Mouse (Mus musculus) erythroid progenitor cell, adult 5-6 weeks (primary cell): Measurements from ENCODE around the gene Ermard. TPM values are rescaled to one million over a fixed set of nuclear protein-coding genes. Genes with fewer than 3 reads are reported as not detected.
"Not testable (repeated sequence)": the region's sequence is repeated elsewhere in the genome, so short reads cannot be mapped to it uniquely, and the experiment has no call there.

Experiments
- ATAC-seq: replicated peaks from 2 replicates; pipeline ENCODE4 v1.8.0; 2016; ENCODE audit warnings: moderate number of reproducible peaks, mild to moderate bottlenecking, moderate TSS enrichment, inconsistent platforms; ENCODE audit not compliant: poor library complexity, low FRiP score, severe bottlenecking
- total RNA-seq, 2 experiments: library from RNA; stranded (forward) in 1 of 2; stranded (reverse) in 1 of 2; fragments of 150-400 nt in 1 of 2; fragments of 186-747, 209-891 nt in 1 of 2; gene quantifications; 2 replicates each; pipeline versions ENCODE4 v1.2.3 to v1.2.4; 2015 to 2017; ENCODE audit warnings: low replicate concordance in 2 of 2

The Ermard gene
- 90.5 and 91.5 TPM in 2 replicates for total RNA-seq (2015; ENCODE audit: low replicate concordance)
- total RNA-seq (2017; ENCODE audit: low replicate concordance), result 43.6 and 72.8 TPM in 2 replicates

DNA sequence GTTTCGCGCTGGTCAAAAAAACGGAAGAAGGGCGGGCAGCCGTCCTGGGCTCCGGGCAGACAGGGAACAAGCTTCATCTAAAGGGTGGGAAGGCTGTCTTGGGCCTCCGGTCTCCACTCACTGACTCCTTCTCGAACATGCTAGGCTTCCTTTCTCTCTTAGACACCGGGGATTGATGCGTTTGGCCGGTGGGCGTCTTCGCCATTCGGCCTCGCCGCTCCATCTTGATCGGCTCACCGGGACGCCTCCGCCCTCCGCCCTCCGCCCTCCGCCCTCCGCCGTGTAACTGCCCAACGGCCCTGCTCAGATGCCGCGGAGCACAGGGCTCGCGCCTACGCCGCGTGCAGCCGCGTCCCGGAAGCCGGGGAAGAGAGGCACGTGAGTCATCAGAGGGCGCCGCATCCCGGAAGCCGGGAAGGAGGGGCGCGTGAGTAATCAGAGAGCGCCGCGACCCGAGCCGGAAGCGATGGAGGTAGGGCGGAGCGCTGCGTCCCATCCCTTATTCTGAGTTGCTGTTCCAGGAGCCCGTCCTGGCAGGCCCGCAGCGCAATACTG lies at the start of gene Ermard, which contains the start of the genes Tcte3 and Gm3448:
Ermard (plus strand) TSS at position 34 of the 555 bp plus-strand sequence.
Tcte3 (minus strand) TSS at position 314 of the 555 bp plus-strand sequence.
Gm3448 (minus strand) TSS at position 363 of the 555 bp plus-strand sequence.
- ATAC-seq, result peak; percentile 93

DNA sequence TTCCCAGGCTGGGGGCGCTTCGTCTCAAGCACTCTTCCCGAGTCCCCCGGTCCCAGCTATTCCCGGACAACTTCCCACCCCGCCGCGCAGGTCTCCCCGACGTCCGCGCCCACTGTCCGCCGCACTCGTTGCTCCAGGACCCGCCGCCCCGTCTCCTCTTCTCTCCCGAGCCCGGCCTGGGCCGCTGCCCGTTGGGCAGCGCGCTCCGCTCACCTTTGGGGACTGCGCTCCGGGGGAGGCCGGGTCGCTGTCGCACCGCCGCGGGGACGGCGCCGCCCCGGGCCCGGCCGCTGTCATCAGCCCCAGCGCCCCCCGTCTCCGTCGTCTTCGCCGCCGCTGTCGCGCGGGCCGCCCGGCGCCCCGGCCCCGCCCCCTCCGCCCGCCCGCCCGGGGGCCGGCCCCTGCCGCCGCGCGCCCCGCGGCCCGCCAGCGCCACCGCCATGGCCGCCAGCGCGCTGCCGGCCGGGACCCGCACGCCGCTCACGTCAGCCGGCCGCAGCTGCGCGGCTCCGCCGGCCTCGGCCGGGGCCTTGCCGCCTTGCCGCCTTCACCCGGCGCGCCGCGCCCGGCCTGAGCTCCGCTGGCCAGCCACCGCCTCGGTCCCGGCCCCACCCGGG lies 48.4 kb upstream of the Ermard start:
- peak; percentile 49 for ATAC-seq

GRCm38 (mm10) chr17:14993139-14993832 lies 47.7 kb upstream of the Ermard start:
- peak; percentile 28; the same call in 1 of the 2 replicates for ATAC-seq

- peak; percentile 55 for ATAC-seq
These were observed 46.9 kb upstream of the Ermard start for GRCm38 (mm10) chr17:14994140-14994539.

DNA sequence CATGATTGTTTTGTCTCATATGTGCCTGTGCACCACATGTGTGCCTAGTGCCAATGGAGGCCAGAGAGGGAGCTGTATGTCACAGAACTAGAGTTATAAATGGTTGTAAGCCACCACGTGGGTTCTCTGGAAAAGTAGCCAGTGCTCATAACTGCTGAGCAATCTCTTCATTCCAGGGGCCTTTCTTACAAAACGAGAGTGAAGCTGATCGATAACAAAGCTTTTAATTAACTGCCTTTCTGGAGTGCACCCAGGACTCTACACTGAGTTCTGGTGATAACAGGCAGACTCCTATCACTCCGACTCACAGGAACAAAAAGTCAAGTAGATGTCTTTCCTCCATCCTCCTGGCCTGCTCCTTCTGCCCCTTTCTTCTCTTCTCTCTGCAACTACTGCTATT lies 41.0 kb upstream of the Ermard start:
- ATAC-seq, result peak; percentile 67

DNA sequence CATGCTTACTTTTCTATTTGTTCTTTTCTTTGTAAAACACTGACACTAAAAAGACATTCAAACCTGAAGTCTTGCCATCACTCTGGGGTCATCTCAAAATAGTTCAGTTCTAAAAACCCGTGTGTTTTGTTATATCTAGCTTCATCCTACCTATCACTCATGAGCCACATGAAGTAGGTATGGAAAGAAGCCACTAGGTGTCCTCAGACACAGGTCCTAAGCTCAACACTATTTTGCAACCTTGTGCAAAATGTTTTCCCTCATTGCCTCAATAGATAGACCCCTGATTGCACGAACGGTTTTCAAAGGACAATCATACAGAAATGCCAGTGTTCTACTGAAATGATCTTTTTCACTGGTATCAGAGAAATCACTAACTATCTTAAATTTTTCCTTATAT lies 31.9 kb upstream of the Ermard start:
- peak; percentile 79 for ATAC-seq

GRCm38 (mm10) chr17:15009706-15010413 lies 31.1 kb upstream of the Ermard start, which contains the start of gene Gm3435:
TSS of gene Gm3435 (plus strand) at chr17:15010176.
- ATAC-seq, result peak; percentile 93

- not testable (repeated sequence) for ATAC-seq
These were observed 19.3 kb upstream of the Ermard start for GRCm38 (mm10) chr17:15021503-15022220.

DNA sequence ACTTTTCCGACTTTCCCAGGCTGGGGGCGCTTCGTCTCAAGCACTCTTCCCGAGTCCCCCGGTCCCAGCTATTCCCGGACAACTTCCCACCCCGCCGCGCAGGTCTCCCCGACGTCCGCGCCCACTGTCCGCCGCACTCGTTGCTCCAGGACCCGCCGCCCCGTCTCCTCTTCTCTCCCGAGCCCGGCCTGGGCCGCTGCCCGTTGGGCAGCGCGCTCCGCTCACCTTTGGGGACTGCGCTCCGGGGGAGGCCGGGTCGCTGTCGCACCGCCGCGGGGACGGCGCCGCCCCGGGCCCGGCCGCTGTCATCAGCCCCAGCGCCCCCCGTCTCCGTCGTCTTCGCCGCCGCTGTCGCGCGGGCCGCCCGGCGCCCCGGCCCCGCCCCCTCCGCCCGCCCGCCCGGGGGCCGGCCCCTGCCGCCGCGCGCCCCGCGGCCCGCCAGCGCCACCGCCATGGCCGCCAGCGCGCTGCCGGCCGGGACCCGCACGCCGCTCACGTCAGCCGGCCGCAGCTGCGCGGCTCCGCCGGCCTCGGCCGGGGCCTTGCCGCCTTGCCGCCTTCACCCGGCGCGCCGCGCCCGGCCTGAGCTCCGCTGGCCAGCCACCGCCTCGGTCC lies 17.0 kb upstream of the Ermard start:
- peak; percentile 49 for ATAC-seq

GRCm38 (mm10) chr17:15024502-15025193 lies 16.4 kb upstream of the Ermard start:
- ATAC-seq, result peak; percentile 36

DNA sequence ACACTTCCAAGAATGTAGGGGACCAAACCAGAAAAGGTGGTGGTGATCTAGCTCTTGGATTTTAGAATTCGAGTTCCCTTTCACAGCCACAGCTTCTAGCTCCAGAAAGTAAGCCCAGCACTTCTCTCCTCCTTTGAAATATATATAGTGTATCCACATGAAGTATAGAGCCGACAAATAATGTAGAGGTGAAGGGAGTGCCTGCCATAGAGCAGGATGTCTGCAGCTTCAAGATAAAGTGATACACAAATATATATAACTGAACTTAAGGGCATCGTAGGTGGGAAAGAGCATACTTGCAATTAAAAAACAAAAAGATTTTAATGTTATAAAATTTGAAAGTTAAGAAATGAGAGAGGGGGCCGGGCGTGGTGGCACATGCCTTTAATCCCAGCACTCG lies 15.5 kb upstream of the Ermard start:
- peak; percentile 58; the same call in 1 of the 2 replicates for ATAC-seq

- peak; percentile 68 for ATAC-seq
These were observed 9.6 kb upstream of the Ermard start for GRCm38 (mm10) chr17:15031414-15031813.

DNA sequence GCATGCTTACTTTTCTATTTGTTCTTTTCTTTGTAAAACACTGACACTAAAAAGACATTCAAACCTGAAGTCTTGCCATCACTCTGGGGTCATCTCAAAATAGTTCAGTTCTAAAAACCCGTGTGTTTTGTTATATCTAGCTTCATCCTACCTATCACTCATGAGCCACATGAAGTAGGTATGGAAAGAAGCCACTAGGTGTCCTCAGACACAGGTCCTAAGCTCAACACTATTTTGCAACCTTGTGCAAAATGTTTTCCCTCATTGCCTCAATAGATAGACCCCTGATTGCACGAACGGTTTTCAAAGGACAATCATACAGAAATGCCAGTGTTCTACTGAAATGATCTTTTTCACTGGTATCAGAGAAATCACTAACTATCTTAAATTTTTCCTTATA lies 553 bp upstream of the Ermard start:
- peak; percentile 75 for ATAC-seq

DNA sequence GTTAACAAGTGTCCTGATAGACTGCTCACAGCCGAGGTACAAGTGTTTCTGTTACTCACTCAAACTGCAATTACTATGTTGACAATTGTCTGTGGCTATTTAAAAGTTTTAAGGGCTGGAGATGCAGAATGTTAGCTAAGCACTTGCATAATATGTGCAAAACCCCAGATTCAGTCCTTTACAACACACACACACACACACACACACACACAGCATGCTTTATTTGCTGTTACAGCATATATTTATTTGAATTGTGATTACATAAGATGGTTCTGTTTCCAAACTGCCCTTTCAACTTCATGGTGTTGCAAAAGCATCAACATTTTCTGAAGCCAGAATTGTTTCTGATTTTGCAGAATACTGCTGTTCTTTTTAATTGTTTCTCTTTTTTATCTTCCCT lies 9.3 kb downstream of the Ermard start:
- ATAC-seq, result not testable (repeated sequence)

- not testable (repeated sequence) for ATAC-seq
These were observed 11.8 kb downstream of the Ermard start for GRCm38 (mm10) chr17:15052766-15053165.

DNA sequence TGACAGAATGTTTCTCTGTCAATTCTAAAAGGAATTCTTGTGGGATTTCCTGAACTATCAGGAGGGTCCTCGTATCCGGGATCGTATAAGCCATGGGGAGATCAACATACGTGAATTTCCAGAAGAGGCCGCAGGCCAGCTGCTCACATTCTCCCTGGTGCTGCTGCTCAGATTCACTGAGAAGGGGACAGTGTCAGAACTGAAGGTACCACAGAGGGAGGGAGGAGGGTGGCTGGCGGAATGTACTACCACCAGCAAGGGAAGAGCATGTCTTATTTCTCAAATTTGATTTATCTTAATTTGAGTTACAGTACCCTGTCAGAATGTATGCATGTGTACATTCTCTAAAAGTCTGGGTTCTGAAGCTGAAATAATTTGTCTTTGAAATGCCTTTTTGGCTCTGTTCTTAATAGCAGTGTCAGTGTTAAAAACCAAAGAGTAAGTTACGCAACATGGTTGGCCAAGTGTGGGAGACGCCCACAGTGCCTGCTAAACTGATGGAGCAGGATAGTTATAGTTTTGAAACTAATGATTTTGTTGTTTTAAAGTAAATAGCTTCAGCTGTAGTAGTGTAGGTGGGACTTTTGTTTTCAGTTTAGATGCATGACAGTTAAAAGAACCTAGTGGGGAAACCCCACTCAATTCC lies 12.3 kb downstream of the Ermard start:
- ATAC-seq, result not testable (repeated sequence)

GRCm38 (mm10) chr17:15053829-15054200 lies 12.8 kb downstream of the Ermard start:
- ATAC-seq, result not testable (repeated sequence)

DNA sequence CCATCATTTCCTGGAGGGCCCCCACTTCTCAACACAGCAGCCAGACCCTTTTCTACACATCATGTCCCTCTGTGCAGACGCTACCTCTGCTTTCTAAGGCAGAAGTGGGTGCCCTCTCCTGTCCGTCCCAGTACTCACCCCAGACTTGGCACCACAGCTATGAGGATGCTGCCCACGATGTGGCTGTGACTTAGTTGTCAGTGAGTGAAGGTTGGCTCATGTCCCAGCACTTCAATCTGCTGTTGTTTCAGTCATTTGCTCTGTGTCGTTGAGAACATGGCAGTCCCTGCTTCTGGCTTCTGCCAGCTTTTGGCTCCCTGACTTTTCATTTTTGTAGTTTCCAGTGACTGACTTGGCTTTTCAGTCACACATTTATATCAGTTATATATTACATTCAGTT lies 14.9 kb downstream of the Ermard start:
- no peak for ATAC-seq
